Mouse (Mus musculus) cortical plate, adult 2 months (tissue): ENCODE measurements at regions not wholly inside any gene's neighbourhood (a gene's known extent, or its start where the extent isn't known, plus 50 kb on each side); places are given as distances from the start of the nearest gene placed in this dataset.
"Not testable (repeated sequence)": the region's sequence is repeated elsewhere in the genome, so short reads cannot be mapped to it uniquely, and the experiment has no call there.

Experiments
- H3K27ac ChIP-seq: fragments of 200-500 bp; 2 replicates; pipeline ENCODE4 v1.5.1; 2012; ENCODE audit warnings: low read length, control low read depth, inconsistent platforms; ENCODE audit not compliant: insufficient read depth
- H3K4me1 ChIP-seq: fragments of 200-500 bp; 2 replicates; pipeline ENCODE4 v1.6.1; 2011; ENCODE audit warnings: low read length; ENCODE audit not compliant: control insufficient read depth, insufficient read depth
- H3K4me3 ChIP-seq: fragments of 200-500 bp; 2 replicates; pipeline ENCODE4 v1.5.1; 2011; ENCODE audit warnings: mild to moderate bottlenecking, low read length, control low read depth; ENCODE audit not compliant: insufficient read depth
- CTCF ChIP-seq: fragments of 200-500 bp; IDR thresholded peaks from 2 replicates; pipeline ENCODE4 v1.5.1; 2011; ENCODE audit warnings: mild to moderate bottlenecking, control low read depth, low read length; ENCODE audit not compliant: insufficient read depth; ENCODE audit errors: extremely low read depth
- POLR2A ChIP-seq: fragments of 200-500 bp; IDR thresholded peaks from 2 replicates; pipeline ENCODE4 v1.6.1; 2011; ENCODE audit warnings: mild to moderate bottlenecking, low read length, control low read depth; ENCODE audit not compliant: insufficient read depth; ENCODE audit errors: extremely low read depth

- Histone ChIP-seq H3K4me1 (no peaks in the 10 kb centered on the region), H3K27ac (no peak overlapping the region), H3K4me3 (no peak overlapping the region)
- no peak for TF ChIP-seq CTCF
- no peak for TF ChIP-seq POLR2A
These were observed 209.5 kb downstream of the Tbl1xr1 start for GRCm38 (mm10) chr3:22285904-22286303.

- TF ChIP-seq CTCF (no peak), POLR2A (no peak)
- no peaks in the 10 kb centered on the region for H3K4me1 ChIP-seq
- H3K4me3 ChIP-seq = no peak overlapping the region
- no peak overlapping the region for H3K27ac ChIP-seq
These were observed 217.0 kb downstream of the Tbl1xr1 start for GRCm38 (mm10) chr3:22293466-22293865.

- not testable (repeated sequence) for H3K4me3 ChIP-seq, H3K4me1 ChIP-seq, H3K27ac ChIP-seq
These were observed 217.6 kb downstream of the Tbl1xr1 start for GRCm38 (mm10) chr3:22294081-22294480.

- H3K27ac ChIP-seq, H3K4me1 ChIP-seq, H3K4me3 ChIP-seq: not testable (repeated sequence)
These were observed 220.5 kb downstream of the Tbl1xr1 start for GRCm38 (mm10) chr3:22296925-22297324.

- not testable (repeated sequence) for H3K27ac ChIP-seq, H3K4me3 ChIP-seq, H3K4me1 ChIP-seq
These were observed 221.4 kb downstream of the Tbl1xr1 start for GRCm38 (mm10) chr3:22297831-22298230.

- Histone ChIP-seq H3K27ac (no peak overlapping the region), H3K4me1 (peaks cover 2% of the 10 kb centered on the region; the same call in 1 of the 2 replicates), H3K4me3 (no peak overlapping the region)
- TF ChIP-seq POLR2A (no peak), CTCF (no peak)
These were observed 224.1 kb downstream of the Tbl1xr1 start for GRCm38 (mm10) chr3:22300553-22300952.

- no peak overlapping the region for H3K27ac ChIP-seq
- H3K4me3 ChIP-seq = no peak overlapping the region
- H3K4me1 ChIP-seq = peaks cover 2% of the 10 kb centered on the region; the same call in 1 of the 2 replicates
- no peak for TF ChIP-seq POLR2A
- TF ChIP-seq CTCF = no peak
These were observed 225.6 kb downstream of the Tbl1xr1 start for GRCm38 (mm10) chr3:22301991-22302517.

- no peak overlapping the region for H3K27ac ChIP-seq
- H3K4me3 ChIP-seq = no peak overlapping the region
- H3K4me1 ChIP-seq = peaks cover 2% of the 10 kb centered on the region; the same call in 1 of the 2 replicates
- TF ChIP-seq CTCF (no peak), POLR2A (no peak)
These were observed 227.7 kb downstream of the Tbl1xr1 start for GRCm38 (mm10) chr3:22304145-22304544.

- H3K4me1 ChIP-seq = peaks cover 2% of the 10 kb centered on the region; the same call in 1 of the 2 replicates
- H3K4me3 ChIP-seq = no peak overlapping the region
- no peak overlapping the region for H3K27ac ChIP-seq
- TF ChIP-seq POLR2A = no peak
- TF ChIP-seq CTCF = peak; percentile 18; the same call in 1 of the 2 replicates
These were observed 230.2 kb downstream of the Tbl1xr1 start for GRCm38 (mm10) chr3:22306624-22307023.

GRCm38 (mm10) chr3:22308962-22309361 lies 232.5 kb downstream of the Tbl1xr1 start:
- no peak overlapping the region for H3K27ac ChIP-seq
- TF ChIP-seq CTCF = peak; percentile 91
- no peak for TF ChIP-seq POLR2A
- H3K4me1 ChIP-seq = peaks cover 2% of the 10 kb centered on the region; the same call in 1 of the 2 replicates
- no peak overlapping the region for H3K4me3 ChIP-seq
